Mouse (Mus musculus) G1E (cell line): Measurements from ENCODE around the gene Olfr1031.

Experiments used
- CTCF ChIP-seq: IDR thresholded peaks from 2 replicates; pipeline ENCODE4 v1.5.1; 2012; ENCODE audit warnings: low read depth, low read length, inconsistent platforms, mixed read lengths
- TAL1 ChIP-seq: conservative IDR thresholded peaks from 2 replicates; pipeline ENCODE4 v1.6.1; 2012; ENCODE audit warnings: low read depth, low read length, inconsistent platforms, mixed read lengths

DNA sequence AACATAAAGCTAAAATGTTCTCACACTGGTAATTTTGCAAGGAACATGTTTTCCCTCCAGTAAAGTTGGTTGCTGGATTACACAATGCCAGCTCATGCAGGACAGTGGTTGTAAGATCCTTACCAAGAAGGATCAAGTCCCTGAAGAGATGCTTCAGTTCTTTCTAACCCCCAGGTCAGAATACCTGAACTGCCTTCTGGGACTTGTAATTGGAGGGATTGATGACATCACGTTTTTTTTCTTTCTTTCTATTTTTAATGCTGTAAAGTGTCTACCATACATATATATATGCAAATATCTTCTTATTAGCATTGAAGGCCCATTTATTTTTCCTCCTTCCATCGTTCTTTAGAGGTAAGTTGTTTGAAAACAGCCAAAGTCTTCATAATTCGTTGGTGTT lies at the start of gene Olfr1031:
- TF ChIP-seq CTCF (no peak), TAL1 (no peak)
